Mouse (Mus musculus): ENCODE data around the gene Katnal1.

DNA sequence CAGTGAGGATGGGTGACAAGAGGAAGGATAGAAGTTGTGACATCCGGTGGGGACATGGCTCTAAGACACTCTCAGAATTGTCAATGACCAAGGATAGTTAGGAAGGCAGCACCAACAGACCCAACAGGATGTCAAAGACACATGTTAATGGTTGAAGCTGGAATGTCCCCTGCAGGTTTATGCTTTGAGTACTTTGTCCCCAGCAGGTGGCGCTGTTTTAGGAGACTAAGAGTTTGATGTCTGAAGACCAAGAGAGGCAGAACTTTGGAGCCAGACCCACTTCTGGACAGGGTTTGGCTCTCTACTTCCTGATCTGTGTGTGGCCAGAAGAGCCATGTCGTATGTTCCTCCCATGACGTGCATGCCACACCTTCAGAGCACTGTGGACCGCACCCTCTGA, 82.1 kb downstream of the Katnal1 start:
- no peak for TF ChIP-seq CTCF (IDR thresholded peaks at IDR 0.05; ENCODE audit: borderline replicate concordance, insufficient read depth, low read length)
- no peak for TF ChIP-seq POLR2A (IDR thresholded peaks at IDR 0.05; ENCODE audit: low read depth, low read length)
